Mouse (Mus musculus) liver, adult 2 months (tissue): ENCODE data around the gene Nrxn3. TPM values are rescaled to one million over a fixed set of nuclear protein-coding genes. Genes with fewer than 3 reads are reported as not detected.

Experiments
- DNase-seq: peaks from one replicate; pipeline ENCODE4 v3.0.0-alpha.2; 2011; ENCODE audit warnings: low read depth, low spot score; ENCODE audit errors: extremely low read depth
- H3K27ac ChIP-seq: fragments of 200-500 bp; replicated peaks from 2 replicates; pipeline ENCODE4 v1.5.1; 2012; ENCODE audit warnings: low read depth, mild to moderate bottlenecking, control low read depth, inconsistent platforms, low read length; ENCODE audit not compliant: insufficient read depth
- H3K27me3 ChIP-seq: fragments of 200-500 bp; 2 replicates; pipeline ENCODE4 v1.6.1; 2012; ENCODE audit warnings: mild to moderate bottlenecking, moderate library complexity, low read length, inconsistent platforms; ENCODE audit not compliant: control insufficient read depth, insufficient read depth
- H3K36me3 ChIP-seq: fragments of 200-500 bp; 2 replicates; pipeline ENCODE4 v1.6.1; 2012; ENCODE audit warnings: low read length, inconsistent platforms; ENCODE audit not compliant: control insufficient read depth, insufficient read depth
- H3K4me1 ChIP-seq: fragments of 200-500 bp; 2 replicates; pipeline ENCODE4 v1.6.1; 2011; ENCODE audit warnings: low read length; ENCODE audit not compliant: control insufficient read depth, insufficient read depth
- H3K4me3 ChIP-seq: fragments of 200-500 bp; 2 replicates; pipeline ENCODE4 v1.5.1; 2011; ENCODE audit warnings: low read depth, mild to moderate bottlenecking, control low read depth, low read length, moderate library complexity; ENCODE audit not compliant: insufficient read depth
- H3K79me2 ChIP-seq: fragments of 200-500 bp; 2 replicates; pipeline ENCODE4 v1.6.1; 2012; ENCODE audit warnings: inconsistent platforms, mild to moderate bottlenecking, low read length, moderate library complexity; ENCODE audit not compliant: control insufficient read depth, insufficient read depth
- H3K9ac ChIP-seq: fragments of 200-500 bp; 2 replicates; pipeline ENCODE4 v1.6.1; 2012; ENCODE audit warnings: low read depth, mild to moderate bottlenecking, control low read depth, inconsistent platforms, low read length
- CTCF ChIP-seq: fragments of 200-500 bp; IDR thresholded peaks from 2 replicates; pipeline ENCODE4 v1.5.1; 2011; ENCODE audit warnings: low read depth, low read length, control low read depth
- POLR2A ChIP-seq: fragments of 200-500 bp; IDR thresholded peaks from 2 replicates; pipeline ENCODE4 v1.6.1; 2011; ENCODE audit warnings: low read length, control low read depth; ENCODE audit not compliant: insufficient read depth; ENCODE audit errors: extremely low read depth
- WGBS: fragments of 180-500 bp; shearing (Covaris S2); methylation state at CpG from one replicate; pipeline ENCODE4 v1.1.7; 2018; 5-methylcytosine and 5-hydroxymethylcytosine counted together
- polyA plus RNA-seq: library from polyadenylated mRNA; depleted of rRNA; stranded (reverse); fragments of >200 nt; gene quantifications from 2 replicates; pipeline ENCODE4 v1.2.3, GENCODE M21; 2012
- total RNA-seq: library from RNA; depleted of rRNA; stranded (reverse); fragments of >200 nt; gene quantifications from 2 replicates; pipeline ENCODE4 v1.2.3, GENCODE M21; 2014

Nrxn3 gene
- total and polyA plus RNA-seq, 2 experiments: 0.18 to 0.31 TPM

- DNase-seq: no peak
- no peak overlapping the region for H3K4me3 ChIP-seq
- H3K36me3 ChIP-seq: no peaks in the 10 kb centered on the region
- TF ChIP-seq CTCF (no peak), POLR2A (no peak)
- WGBS: 81% methylated on average over 5 of the region's 5 CpGs
- no peak overlapping the region for H3K27ac ChIP-seq
- H3K27me3 ChIP-seq: no peaks in the 10 kb centered on the region
- H3K79me2 ChIP-seq: no peaks in the 10 kb centered on the region
- H3K4me1 ChIP-seq: no peaks in the 10 kb centered on the region
- H3K9ac ChIP-seq: no peak overlapping the region
Observed at GRCm38 (mm10) chr12:90131927-90132869, 1409.5 kb downstream of the Nrxn3 start.

GRCm38 (mm10) chr12:90142011-90142410, 1419.3 kb downstream of the Nrxn3 start:
- H3K79me2 ChIP-seq: no peaks in the 10 kb centered on the region
- 64% methylated on average over 2 of the region's 2 CpGs for WGBS
- TF ChIP-seq POLR2A: no peak
- TF ChIP-seq CTCF: no peak
- H3K9ac ChIP-seq: no peak overlapping the region
- H3K36me3 ChIP-seq: no peaks in the 10 kb centered on the region
- no peaks in the 10 kb centered on the region for H3K27me3 ChIP-seq
- H3K27ac ChIP-seq: no peak overlapping the region
- no peak overlapping the region for H3K4me3 ChIP-seq
- DNase-seq: no peak
- no peaks in the 10 kb centered on the region for H3K4me1 ChIP-seq

- no peak overlapping the region for H3K27ac ChIP-seq
- H3K9ac ChIP-seq: no peak overlapping the region
- H3K36me3 ChIP-seq: no peaks in the 10 kb centered on the region
- 65% methylated on average over 3 of the region's 3 CpGs for WGBS
- no peak for DNase-seq
- TF ChIP-seq CTCF (no peak), POLR2A (no peak)
- H3K4me3 ChIP-seq: no peak overlapping the region
- H3K27me3 ChIP-seq: no peaks in the 10 kb centered on the region
- H3K79me2 ChIP-seq: no peaks in the 10 kb centered on the region
- H3K4me1 ChIP-seq: no peaks in the 10 kb centered on the region
Observed at GRCm38 (mm10) chr12:90144247-90144646, 1421.6 kb downstream of the Nrxn3 start.

GRCm38 (mm10) chr12:90158131-90158772, 1435.6 kb downstream of the Nrxn3 start:
- H3K27ac ChIP-seq: no peak overlapping the region
- no peak for DNase-seq
- TF ChIP-seq CTCF: no peak
- no peak for TF ChIP-seq POLR2A
- H3K36me3 ChIP-seq: no peaks in the 10 kb centered on the region
- no peaks in the 10 kb centered on the region for H3K27me3 ChIP-seq
- H3K4me1 ChIP-seq: no peaks in the 10 kb centered on the region
- no peak overlapping the region for H3K9ac ChIP-seq
- H3K79me2 ChIP-seq: no peaks in the 10 kb centered on the region
- H3K4me3 ChIP-seq: no peak overlapping the region
- WGBS: 91% methylated on average over 4 of the region's 4 CpGs

- 89% methylated on average over 3 of the region's 3 CpGs for WGBS
- no peak for DNase-seq
- Histone ChIP-seq H3K27me3 (no peaks in the 10 kb centered on the region), H3K27ac (no peak overlapping the region), H3K4me1 (no peaks in the 10 kb centered on the region), H3K79me2 (no peaks in the 10 kb centered on the region), H3K36me3 (no peaks in the 10 kb centered on the region), H3K4me3 (no peak overlapping the region), H3K9ac (no peak overlapping the region)
- TF ChIP-seq CTCF (no peak), POLR2A (no peak)
Observed at GRCm38 (mm10) chr12:90159911-90160310, 1437.2 kb downstream of the Nrxn3 start.
